Mouse (Mus musculus) spleen, embryonic (tissue): ENCODE data around the gene Clec4g.
"Not testable (repeated sequence)": the region's sequence is repeated elsewhere in the genome, so short reads cannot be mapped to it uniquely, and the experiment has no call there.

ENCODE experiments used
- CTCF ChIA-PET: fragments of 350-600 bp; sonication (Branson Sonifier 250); formaldehyde crosslinking; loops from one replicate; lab custom pipeline; 2022; lab: Charles Lee

Gene Clec4g

DNA sequence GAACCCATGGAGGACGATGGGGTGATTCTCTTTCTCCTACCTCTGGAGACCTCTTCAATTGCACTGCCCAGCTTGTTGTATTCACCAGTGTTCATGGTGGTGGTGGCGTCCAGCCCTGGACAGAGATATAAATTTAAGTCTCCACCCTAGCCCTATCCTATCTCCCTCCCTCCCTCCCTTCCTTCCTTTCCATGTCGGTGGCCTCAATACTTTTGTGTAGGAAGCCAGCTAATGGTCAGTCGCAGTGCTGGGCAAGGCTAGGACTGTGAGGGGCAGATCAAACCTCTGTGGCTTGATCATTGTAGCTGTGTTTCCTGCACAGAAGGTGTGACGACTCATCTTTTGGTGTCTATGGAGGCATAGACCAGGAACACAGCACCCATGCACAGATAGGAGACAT is at the start of gene Clec4g:
Gene Clec4g, minus strand, starts transcription at position 101 of the 400 bp plus-strand sequence.
- CTCF ChIA-PET: no interaction called here

- CTCF ChIA-PET: not testable (repeated sequence)
These were observed 48.2 kb upstream of the Clec4g start for GRCm38 (mm10) chr8:3768641-3769040.

DNA sequence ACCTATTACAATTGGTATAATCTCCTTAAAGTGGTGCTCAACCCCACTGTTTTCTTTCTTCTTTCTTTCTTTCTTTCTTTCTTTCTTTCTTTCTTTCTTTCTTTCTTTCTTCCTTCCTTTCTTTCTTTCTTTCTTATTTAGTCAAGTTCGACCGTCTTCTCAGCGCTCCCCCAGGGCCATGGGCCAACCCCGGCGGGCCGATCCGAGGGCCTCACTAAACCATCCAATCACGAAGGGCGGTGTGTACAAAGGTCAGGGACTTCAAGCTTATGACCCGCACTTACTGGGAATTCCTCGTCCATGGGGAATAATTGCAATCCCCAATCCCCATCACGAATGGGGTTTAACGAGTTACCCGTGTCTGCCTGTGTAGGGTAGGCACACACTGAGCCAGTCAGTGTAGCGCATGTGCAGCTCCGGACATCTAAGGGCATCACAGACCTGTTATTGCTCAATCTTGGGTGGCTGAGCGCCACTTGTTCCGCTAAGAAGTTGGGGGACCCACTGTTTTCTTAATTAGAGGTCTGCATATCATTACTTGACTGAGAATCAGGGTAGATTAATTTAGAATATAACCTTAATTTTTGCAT is 33.9 kb upstream of the Clec4g start:
- CTCF ChIA-PET: no interaction called here

DNA sequence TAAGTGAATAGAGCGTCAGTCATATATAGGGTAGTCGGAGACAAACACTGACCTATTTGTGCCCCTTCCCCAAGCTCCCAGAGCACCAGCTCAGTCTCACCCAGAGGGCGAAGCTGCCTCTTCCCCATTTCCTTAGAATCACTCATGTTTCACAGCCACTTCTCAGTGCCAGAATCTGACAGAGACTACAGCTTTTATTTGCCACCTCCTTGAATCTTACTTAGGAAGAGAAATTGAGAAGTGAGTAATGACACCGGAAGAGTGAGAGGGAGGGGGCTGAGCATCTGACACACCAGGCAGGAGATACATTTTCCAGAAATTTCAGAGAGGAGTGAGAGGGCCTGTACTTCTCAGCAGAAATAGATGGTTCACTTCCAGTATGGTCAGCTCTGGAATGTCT is 28.3 kb upstream of the Clec4g start, which contains the start of gene Cd209a:
Gene Cd209a, minus strand, starts transcription at position 224 of the 400 bp plus-strand sequence.
- CTCF ChIA-PET: no interaction called here

DNA sequence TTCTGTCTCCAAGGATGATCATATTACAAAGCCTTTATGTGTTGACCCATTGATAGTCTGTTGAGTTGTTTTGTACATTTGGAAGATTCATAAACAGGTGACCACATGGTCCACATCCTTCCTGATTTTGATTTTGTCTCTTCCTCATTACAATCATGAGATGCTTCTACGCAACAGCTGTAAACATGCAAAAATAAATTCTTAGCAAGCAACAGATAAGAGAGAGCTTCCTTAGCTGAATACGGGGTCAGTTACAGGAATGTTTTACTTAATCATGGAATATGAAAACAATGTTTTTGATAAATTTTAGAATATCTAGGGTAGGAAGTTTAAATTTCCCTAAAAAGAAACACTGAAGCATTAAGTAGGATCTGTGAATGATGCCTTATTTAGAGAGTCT is 16.5 kb upstream of the Clec4g start:
- CTCF ChIA-PET: no interaction called here

DNA sequence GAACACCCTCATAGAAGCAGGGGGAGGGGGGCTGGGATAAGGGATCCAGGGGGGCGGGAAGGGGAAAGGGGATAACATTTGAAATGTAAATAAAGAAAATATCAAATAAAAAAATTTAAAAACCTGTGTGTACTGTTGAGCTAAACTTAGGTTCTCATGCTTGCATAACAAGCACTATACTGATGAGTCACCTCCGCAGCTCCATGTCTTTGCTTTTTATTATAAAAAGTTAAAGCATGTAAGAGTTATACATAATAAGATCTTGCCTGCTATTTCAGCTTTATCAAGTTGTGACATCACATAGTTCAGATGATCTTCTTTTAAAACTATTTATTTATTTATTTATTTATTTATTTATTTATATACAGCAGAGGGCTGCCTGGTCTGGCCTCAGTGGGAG is 15.1 kb upstream of the Clec4g start:
- CTCF ChIA-PET: interaction anchor here (0.7 kb wide), 1 partner anchor 297 kb away, joined by 3 read pairs; no protein-coding TSS in a partner anchor

GRCm38 (mm10) chr8:3734084-3734483 is 13.6 kb upstream of the Clec4g start:
- CTCF ChIA-PET: interaction anchor here (0.8 kb wide), 2 partner anchors 13 to 132 kb away, joined by 4 to 6 read pairs; no protein-coding TSS in a partner anchor

- CTCF ChIA-PET: interaction anchor here (0.6 to 0.8 kb wide), 2 partner anchors 14 to 363 kb away, joined by 4 to 6 read pairs; no protein-coding TSS in a partner anchor
These were observed 590 bp upstream of the Clec4g start for GRCm38 (mm10) chr8:3721041-3721440.

DNA sequence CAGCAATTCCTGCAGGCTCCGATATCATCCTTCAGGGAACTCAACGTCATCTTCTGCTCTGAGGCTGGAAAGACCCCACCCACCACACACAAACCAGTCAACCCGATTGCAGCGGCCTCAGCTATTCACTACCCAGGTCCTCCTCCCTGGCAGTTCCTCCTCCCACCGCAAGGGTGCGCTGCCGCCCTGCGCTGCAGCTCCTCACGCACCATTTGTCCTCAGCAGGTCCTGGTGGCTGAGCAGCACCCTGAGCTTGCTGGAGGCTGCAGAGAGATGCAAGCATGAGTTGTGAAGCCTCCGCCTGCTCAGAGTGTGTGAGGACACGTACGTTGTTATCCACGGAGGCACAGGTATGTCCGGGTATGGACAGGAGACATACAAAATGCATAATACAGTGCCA is 1.9 kb downstream of the Clec4g start:
- CTCF ChIA-PET: interaction anchor here (1.0 kb wide), 1 partner anchor 45 kb away, joined by 3 read pairs; no protein-coding TSS in a partner anchor

DNA sequence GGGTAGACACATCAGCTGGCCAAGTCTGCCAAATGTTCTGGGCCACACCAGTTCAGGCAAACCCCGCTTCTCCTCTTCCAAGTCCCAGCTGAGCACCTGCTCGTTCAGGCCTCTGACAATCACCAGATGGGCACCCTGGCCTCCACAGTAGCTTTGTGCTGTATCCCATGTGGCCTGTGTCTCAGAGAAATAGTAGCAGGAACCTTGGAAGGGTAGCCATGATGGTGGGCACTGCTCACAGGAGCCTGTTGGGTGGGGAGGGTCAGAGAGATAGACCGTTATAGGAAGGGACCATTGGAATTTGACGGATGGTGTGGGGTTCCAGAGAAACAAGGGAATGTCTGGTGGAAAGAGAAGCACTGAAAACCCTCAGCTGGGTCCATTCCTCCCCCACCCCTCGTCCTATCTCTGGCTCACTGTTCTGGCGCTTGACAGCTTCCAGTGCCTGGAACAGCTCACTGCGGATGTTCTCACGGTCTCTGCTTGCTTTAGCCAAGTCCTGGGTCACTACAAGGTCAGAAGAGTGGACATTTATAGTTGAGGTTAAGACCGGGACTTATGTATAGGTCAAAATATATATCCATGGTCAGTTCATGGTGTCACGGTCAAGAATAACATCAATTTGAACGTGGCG is 3.0 kb downstream of the Clec4g start:
- CTCF ChIA-PET: interaction anchor here (1.0 kb wide), 1 partner anchor 44 kb away, joined by 3 read pairs; no protein-coding TSS in a partner anchor

DNA sequence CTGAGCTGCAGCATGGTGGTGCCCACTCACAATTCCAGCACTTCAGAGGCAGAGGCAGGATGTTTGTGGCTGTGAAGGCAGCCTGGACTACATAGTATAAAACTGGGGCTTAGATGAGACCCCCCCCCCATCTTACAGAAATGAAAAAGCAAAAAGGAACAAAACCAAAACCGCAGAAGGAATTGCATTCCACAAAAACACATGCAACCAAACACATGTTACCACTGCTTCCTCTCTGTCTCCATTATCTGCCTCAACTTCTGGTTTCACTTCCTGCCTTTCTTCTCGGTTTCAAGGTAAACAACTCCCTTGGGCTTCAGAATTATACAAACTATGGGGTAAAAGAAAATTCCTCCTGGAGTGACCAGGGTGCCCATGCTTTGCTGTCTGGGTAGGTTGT is 8.8 kb downstream of the Clec4g start:
- CTCF ChIA-PET: no interaction called here

- CTCF ChIA-PET: no interaction called here
These were observed 10.1 kb downstream of the Clec4g start for GRCm38 (mm10) chr8:3710312-3710711.

DNA sequence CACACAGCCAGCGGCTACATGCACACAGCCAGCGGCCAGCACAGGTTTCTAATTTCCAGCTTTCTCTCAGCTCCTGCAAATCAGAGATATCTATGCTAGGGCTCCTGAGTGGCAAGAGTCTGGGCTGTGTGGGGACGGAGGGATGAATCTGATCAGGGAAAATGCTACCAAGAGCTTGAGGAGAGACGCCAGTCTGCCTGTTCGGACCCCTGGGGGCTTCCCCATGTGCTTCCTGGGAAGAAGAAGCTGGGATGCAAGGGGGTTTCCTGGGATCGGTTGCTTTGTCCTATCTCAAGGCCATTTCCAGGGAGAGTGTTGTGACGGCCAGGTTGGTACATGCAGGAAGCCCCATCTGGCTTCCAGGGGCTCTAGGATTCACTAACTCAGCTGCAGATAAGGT is 12.8 kb downstream of the Clec4g start:
- CTCF ChIA-PET: no interaction called here

DNA sequence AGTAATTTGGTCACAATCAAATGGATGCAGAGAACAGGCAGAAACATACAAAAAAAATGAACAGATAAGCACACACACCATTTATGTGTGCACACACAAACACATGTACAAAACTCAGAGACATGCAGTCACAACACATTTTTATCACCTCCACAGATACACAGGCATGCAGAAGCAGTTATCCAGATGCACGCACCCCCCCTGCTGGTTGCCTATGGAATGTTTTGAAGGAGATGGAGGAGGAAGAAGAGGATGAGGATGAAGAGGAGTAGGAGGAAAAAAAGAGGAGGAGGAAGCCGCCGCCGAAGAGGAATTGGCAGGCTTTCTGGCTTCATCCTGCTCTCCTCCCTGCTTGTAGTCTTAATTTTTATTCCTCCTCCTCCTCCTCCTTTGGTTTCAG is 14.7 kb downstream of the Clec4g start:
- CTCF ChIA-PET: interaction anchor here (0.5 to 0.6 kb wide), 2 partner anchors 22 to 1262 kb away, joined by 3 read pairs; no protein-coding TSS in a partner anchor

DNA sequence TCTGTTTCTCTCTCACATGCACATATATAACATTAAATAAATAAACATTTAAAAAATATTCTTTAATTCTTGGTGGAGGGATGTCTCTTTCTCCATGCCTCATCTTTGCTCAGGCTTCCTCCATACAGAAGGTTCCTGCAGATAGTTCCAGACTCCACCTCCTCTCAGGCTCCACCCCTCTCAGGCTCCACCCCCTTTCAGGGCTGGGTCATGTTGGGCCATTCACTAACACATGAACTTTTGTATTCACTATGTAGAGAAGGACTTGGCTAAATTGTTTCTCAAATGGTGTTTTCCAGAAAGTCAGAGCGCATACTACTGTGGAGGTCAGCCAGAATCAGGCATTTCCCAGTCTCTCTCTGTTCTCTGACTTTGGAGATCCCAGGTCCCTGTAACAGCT is 19.0 kb downstream of the Clec4g start:
- CTCF ChIA-PET: no interaction called here

DNA sequence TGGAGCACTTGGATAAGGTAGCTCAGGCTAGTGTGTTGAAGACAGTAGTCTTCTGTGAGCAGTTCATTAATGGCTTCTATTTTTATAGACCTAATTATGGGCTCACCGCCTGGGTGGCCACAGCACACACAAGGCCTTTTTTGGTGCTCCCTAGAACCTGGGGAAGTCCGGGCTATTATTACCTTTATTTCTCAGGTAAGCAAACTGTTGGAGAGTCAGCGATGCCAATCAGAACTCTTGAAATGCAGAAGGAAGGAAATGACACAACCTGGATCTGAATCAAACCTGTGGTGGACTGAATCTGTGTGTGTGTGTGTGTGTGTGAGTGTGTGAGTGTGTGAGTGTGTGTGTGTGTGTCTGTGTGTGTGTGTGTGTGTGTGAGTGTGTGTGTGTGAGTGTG is 26.3 kb downstream of the Clec4g start, which contains the start of gene Fcer2a:
Gene Fcer2a, minus strand, starts transcription at position 55 of the 400 bp plus-strand sequence.
- CTCF ChIA-PET: interaction anchor here (0.6 to 0.8 kb wide), 5 partner anchors 51 to 447 kb away, joined by 3 to 6 read pairs (median 3); no protein-coding TSS in a partner anchor

DNA sequence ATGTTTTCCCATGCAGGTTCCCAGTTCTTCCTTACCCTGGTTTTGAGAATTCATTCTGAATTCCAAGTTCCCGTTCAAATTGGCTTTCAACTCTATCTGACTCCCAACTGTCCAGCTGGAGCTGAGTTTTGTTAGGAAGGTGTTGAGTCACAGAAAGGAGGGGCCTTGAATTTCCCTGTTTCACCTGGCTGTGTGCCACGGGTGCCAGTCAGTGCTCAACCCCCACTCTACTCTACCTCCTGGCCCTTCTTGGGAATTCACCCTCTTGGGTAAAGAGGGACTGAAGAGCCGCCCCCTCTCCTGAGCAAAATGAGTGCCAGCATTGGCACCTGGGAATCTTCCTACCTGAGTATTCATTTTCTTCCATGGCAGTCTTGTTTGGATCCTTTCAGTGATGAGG is 29.7 kb downstream of the Clec4g start:
- CTCF ChIA-PET: no interaction called here

DNA sequence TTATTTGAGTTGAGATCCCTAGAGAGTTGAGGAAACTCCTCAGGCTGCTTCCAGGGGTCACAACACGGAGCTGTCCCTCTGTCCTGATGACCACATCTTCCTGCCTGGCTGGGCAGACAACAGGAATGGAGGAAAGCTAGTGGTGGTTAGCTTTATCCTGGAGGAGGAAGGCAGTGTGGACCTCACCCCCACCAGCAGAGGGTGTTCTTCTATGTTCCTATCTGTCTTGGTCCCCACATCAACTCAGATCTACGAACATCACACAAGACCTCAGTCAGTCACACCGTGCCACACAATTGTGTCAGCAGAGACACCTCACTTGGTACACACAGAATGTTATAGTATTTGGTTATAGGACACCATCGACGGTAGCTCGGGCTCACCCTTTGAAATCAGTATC is 32.9 kb downstream of the Clec4g start:
- CTCF ChIA-PET: interaction anchor here (0.6 kb wide), 1 partner anchor 10 kb away, joined by 5 read pairs; no protein-coding TSS in a partner anchor

DNA sequence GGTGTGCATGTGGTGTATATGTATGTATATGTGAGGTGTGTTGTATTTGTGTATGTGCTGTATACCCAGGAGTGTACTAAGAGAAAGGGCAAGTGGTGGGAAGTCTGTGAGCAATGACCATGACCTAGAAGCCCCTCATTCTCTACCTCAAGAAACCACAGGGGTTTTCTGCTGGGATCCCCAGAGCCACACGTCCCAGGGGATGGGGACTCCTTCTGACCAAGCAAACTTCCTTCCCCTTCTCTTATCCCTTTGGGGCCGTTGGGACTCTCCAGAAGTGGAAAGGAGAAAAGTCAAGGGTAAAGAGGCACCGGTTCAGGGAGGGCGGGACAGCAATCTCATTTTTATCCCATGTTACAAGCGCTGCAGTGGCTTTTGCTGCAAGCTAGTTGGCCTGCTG is 35.0 kb downstream of the Clec4g start:
- CTCF ChIA-PET: interaction anchor here (0.5 kb wide), 1 partner anchor 64 kb away, joined by 4 read pairs; the partner anchor contains the start of gene Pet100

DNA sequence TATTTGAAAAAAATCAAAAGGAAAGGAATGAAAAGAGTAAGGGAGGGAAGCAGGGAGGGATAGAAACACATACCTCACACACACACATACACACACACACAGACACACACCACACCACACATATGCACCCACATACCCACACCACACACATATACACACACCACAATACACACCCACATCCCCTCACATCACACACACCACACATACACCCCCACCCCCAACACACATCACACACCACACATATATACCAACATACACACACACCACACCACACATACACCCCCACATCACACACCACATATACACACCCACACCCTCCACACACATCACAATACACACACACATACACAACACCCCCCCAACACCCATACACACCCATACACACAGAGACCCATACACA is 35.9 kb downstream of the Clec4g start:
- CTCF ChIA-PET: interaction anchor here (0.6 kb wide), 1 partner anchor 21 kb away, joined by 3 read pairs; no protein-coding TSS in a partner anchor

- CTCF ChIA-PET: interaction anchor here (0.6 kb wide), 1 partner anchor 22 kb away, joined by 3 read pairs; no protein-coding TSS in a partner anchor
These were observed 36.9 kb downstream of the Clec4g start for GRCm38 (mm10) chr8:3683408-3684176.
